Mouse (Mus musculus): ENCODE results near the gene Gprc5c. TPM values are rescaled to one million over a fixed set of nuclear protein-coding genes. Genes with fewer than 3 reads are reported as not detected.

Gprc5c gene
- polyA plus RNA-seq, 1 experiment from 2014 or later: 2.3 TPM

DNA sequence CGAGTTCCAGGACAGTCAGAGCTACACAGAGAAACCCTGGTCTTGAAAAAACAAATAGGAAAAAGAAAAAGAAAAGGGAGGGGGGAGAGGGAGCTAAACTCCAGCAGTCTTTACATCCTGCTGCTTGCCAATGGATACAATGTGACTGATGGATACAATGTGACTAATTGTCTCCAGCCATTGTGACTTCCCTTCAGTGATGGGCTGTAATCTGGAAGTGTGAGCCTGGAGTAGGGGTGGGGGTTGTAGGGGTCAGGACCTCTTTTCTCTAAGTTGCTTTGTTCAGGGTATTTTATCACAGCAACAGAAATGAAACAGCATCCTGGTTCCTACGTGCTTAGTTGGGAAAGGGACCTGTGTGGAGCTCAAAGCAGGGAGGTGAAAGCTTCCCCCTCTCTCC is 31.8 kb upstream of the Gprc5c start:
- H3K9ac ChIP-seq (ENCODE audit: low read depth, low read length): no peak overlapping the region
- WGBS: 49% methylated on average over 2 of the region's 2 CpGs
- H3K4me2 ChIP-seq (replicated peaks; ENCODE audit: low read depth): no peak overlapping the region
- H3K4me1 ChIP-seq (replicated peaks; ENCODE audit: control insufficient read depth, insufficient read depth, low read length): no peaks in the 10 kb centered on the region
- H3K36me3 ChIP-seq (ENCODE audit: control insufficient read depth, insufficient read depth): no peaks in the 10 kb centered on the region
- no peak overlapping the region for H3K4me3 ChIP-seq (ENCODE audit: low read depth, low read length)
- no peaks in the 10 kb centered on the region for H3K9me3 ChIP-seq (ENCODE audit: control insufficient read depth)
- TF ChIP-seq CTCF (IDR thresholded peaks at IDR 0.05; ENCODE audit: low read depth): no peak
- no peak for ATAC-seq
- H3K27me3 ChIP-seq (replicated peaks; ENCODE audit: control insufficient read depth, insufficient read depth, low read length): no peaks in the 10 kb centered on the region
- no peak overlapping the region for H3K27ac ChIP-seq (ENCODE audit: low read depth, low read length)

DNA sequence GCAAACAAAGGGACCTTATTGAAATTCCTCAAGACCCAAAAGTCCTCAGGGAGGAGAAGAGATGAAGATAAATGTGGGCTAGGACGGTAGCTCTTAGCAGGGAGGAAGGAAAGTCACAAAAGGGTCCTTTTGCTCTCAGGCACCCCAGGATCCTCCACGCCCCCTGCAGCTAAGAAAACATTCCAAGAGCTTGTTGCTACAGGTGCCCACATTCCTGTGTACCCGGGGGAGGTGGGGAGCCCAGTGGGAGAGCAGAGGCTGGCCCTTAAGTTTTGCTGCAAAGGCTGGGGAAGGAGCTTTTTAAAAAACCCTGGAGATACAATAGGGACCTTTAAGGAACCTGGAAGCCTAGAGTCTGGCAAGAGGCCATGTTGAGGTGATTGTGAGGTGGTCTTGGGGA is 30.5 kb upstream of the Gprc5c start:
- 48% methylated on average over 3 of the region's 3 CpGs for WGBS
- ATAC-seq: no peak
- H3K4me2 ChIP-seq (replicated peaks; ENCODE audit: low read depth): no peak overlapping the region

DNA sequence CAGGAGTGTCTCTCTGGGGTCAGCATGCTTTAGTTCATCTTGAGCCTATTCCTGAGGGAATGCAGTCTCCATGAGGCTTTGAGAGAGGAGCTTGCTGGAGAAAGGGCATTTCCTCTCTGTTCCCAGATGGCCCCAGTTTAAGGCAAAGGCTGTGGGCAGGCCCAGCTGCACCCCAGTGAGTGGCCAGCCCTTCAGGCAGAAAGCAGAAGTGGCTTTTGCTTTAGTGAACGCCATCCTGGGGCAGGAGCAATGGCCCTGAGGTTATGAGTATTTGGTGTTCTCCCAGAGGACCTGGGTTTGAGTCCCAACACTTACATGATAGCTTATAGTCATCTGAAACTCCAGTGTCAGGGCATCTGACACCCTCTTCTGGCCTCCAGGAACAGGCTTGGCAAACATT is 29.6 kb upstream of the Gprc5c start:
- no peak for ATAC-seq
- H3K36me3 ChIP-seq (ENCODE audit: control insufficient read depth, insufficient read depth): no peaks in the 10 kb centered on the region
- H3K4me2 ChIP-seq (replicated peaks; ENCODE audit: low read depth): no peak overlapping the region
- H3K4me3 ChIP-seq (ENCODE audit: low read depth, low read length): no peak overlapping the region
- TF ChIP-seq CTCF (IDR thresholded peaks at IDR 0.05; ENCODE audit: low read depth): no peak
- WGBS: 67% methylated on average over 1 of the region's 1 CpGs
- H3K27ac ChIP-seq (ENCODE audit: low read depth, low read length): no peak overlapping the region
- H3K27me3 ChIP-seq (replicated peaks; ENCODE audit: control insufficient read depth, insufficient read depth, low read length): no peaks in the 10 kb centered on the region
- no peak overlapping the region for H3K9ac ChIP-seq (ENCODE audit: low read depth, low read length)
- H3K4me1 ChIP-seq (replicated peaks; ENCODE audit: control insufficient read depth, insufficient read depth, low read length): no peaks in the 10 kb centered on the region
- no peaks in the 10 kb centered on the region for H3K9me3 ChIP-seq (ENCODE audit: control insufficient read depth)

More for the DNA sequence above, 30.5 kb upstream of the Gprc5c start:
- Histone ChIP-seq H3K4me1 (replicated peaks; ENCODE audit: control insufficient read depth, insufficient read depth, low read length) (no peaks in the 10 kb centered on the region), H3K36me3 (ENCODE audit: control insufficient read depth, insufficient read depth) (no peaks in the 10 kb centered on the region), H3K27ac (ENCODE audit: low read depth, low read length) (no peak overlapping the region), H3K4me3 (ENCODE audit: low read depth, low read length) (no peak overlapping the region), H3K9me3 (ENCODE audit: control insufficient read depth) (no peaks in the 10 kb centered on the region), H3K9ac (ENCODE audit: low read depth, low read length) (no peak overlapping the region), H3K27me3 (replicated peaks; ENCODE audit: control insufficient read depth, insufficient read depth, low read length) (no peaks in the 10 kb centered on the region)
- TF ChIP-seq CTCF (IDR thresholded peaks at IDR 0.05; ENCODE audit: low read depth): no peak

DNA sequence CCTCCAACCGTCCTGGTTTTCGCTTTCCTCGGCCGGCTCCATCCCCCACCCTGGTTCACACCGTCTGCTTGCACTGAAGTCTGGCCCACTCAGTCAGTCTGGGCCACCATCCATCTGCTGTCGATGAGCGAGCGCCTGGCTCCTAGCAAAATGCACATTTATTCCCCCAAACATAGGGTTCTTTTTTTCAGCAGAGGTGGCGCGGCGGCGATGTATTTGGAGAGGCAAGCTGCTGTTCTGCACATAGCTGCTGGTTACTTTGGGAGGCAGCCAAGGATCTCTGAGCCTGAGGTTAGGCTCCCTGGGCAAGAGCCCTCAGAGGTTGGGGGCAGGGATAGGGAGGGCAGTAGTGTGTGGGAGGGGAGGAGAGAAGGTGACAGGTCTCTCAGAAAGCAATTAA is 28.2 kb upstream of the Gprc5c start:
- WGBS: 70% methylated on average over 12 of the region's 12 CpGs
- Histone ChIP-seq H3K27me3 (replicated peaks; ENCODE audit: control insufficient read depth, insufficient read depth, low read length) (no peaks in the 10 kb centered on the region), H3K4me3 (ENCODE audit: low read depth, low read length) (no peak overlapping the region), H3K4me2 (replicated peaks; ENCODE audit: low read depth) (no peak overlapping the region), H3K27ac (ENCODE audit: low read depth, low read length) (no peak overlapping the region), H3K9me3 (ENCODE audit: control insufficient read depth) (no peaks in the 10 kb centered on the region), H3K4me1 (replicated peaks; ENCODE audit: control insufficient read depth, insufficient read depth, low read length) (no peaks in the 10 kb centered on the region), H3K36me3 (ENCODE audit: control insufficient read depth, insufficient read depth) (no peaks in the 10 kb centered on the region), H3K9ac (ENCODE audit: low read depth, low read length) (no peak overlapping the region)
- no peak for TF ChIP-seq CTCF (IDR thresholded peaks at IDR 0.05; ENCODE audit: low read depth)
- ATAC-seq: no peak

DNA sequence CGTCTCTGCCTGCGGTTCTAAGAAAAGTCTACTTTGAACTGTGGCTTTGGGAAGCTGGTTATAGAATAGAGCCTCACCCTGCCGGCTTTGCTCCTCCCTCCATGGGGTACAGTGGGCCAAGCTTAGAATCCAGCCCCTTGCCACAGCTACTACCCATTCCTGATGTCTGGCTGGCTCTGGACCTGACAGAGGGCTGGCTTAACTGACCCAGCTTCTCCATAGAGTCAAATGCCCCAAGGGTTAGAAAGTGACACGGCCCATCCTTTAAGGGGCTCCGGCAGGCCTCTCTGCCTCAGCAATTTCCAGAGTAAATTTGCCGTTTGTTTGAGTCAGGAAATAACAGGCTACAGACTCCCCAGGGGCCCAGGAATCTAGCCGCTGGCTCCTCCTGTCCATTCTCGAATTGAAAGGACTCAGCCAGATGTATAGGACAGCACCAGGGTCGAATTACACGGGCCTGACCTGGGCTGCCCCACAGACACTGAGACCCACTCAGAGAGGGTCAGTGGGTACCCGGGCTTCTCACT is 27.7 kb upstream of the Gprc5c start:
- Histone ChIP-seq H3K4me3 (ENCODE audit: low read depth, low read length) (no peak overlapping the region), H3K27me3 (replicated peaks; ENCODE audit: control insufficient read depth, insufficient read depth, low read length) (no peaks in the 10 kb centered on the region), H3K9me3 (ENCODE audit: control insufficient read depth) (no peaks in the 10 kb centered on the region), H3K4me1 (replicated peaks; ENCODE audit: control insufficient read depth, insufficient read depth, low read length) (no peaks in the 10 kb centered on the region), H3K27ac (ENCODE audit: low read depth, low read length) (no peak overlapping the region), H3K4me2 (replicated peaks; ENCODE audit: low read depth) (no peak overlapping the region), H3K36me3 (ENCODE audit: control insufficient read depth, insufficient read depth) (no peaks in the 10 kb centered on the region), H3K9ac (ENCODE audit: low read depth, low read length) (no peak overlapping the region)
- WGBS: 24% methylated on average over 11 of the region's 11 CpGs
- ATAC-seq: no peak
- no peak for TF ChIP-seq CTCF (IDR thresholded peaks at IDR 0.05; ENCODE audit: low read depth)

GRCm38 (mm10) chr11:114826686-114827085 is 24.3 kb upstream of the Gprc5c start:
- ATAC-seq: peak; percentile 62
- H3K9ac ChIP-seq (ENCODE audit: low read depth, low read length): no peak overlapping the region
- no peak for TF ChIP-seq CTCF (IDR thresholded peaks at IDR 0.05; ENCODE audit: low read depth)
- 26% methylated on average over 5 of the region's 5 CpGs for WGBS
- no peak overlapping the region for H3K27ac ChIP-seq (ENCODE audit: low read depth, low read length)
- H3K9me3 ChIP-seq (ENCODE audit: control insufficient read depth): no peaks in the 10 kb centered on the region
- H3K4me3 ChIP-seq (ENCODE audit: low read depth, low read length): no peak overlapping the region
- no peaks in the 10 kb centered on the region for H3K27me3 ChIP-seq (replicated peaks; ENCODE audit: control insufficient read depth, insufficient read depth, low read length)
- no peaks in the 10 kb centered on the region for H3K36me3 ChIP-seq (ENCODE audit: control insufficient read depth, insufficient read depth)
- H3K4me1 ChIP-seq (replicated peaks; ENCODE audit: control insufficient read depth, insufficient read depth, low read length): no peaks in the 10 kb centered on the region
- H3K4me2 ChIP-seq (replicated peaks; ENCODE audit: low read depth): no peak overlapping the region
